Mouse (Mus musculus) neutrophil, adult 5-6 weeks (primary cell): Measurements from ENCODE around the gene Mks1. TPM values are rescaled to one million over a fixed set of nuclear protein-coding genes. Genes with fewer than 3 reads are reported as not detected.
"Not testable (repeated sequence)": the region's sequence is repeated elsewhere in the genome, so short reads cannot be mapped to it uniquely, and the experiment has no call there.

Experiments
- ATAC-seq: fragments of 151-379, 151-347 bp; 2 replicates; pipeline ENCODE4 v1.8.0; 2017; ENCODE audit warnings: mild to moderate bottlenecking, moderate TSS enrichment; ENCODE audit not compliant: insufficient number of reproducible peaks, poor library complexity, low FRiP score, severe bottlenecking; ENCODE audit errors: extremely low read depth
- total RNA-seq: library from RNA; stranded (forward); fragments of 200-1000 nt; gene quantifications from 2 replicates; pipeline ENCODE4 v1.2.3, GENCODE M21; 2017

The Mks1 gene
- total RNA-seq, 1 experiment from 2014 or later = 7.4 TPM

DNA sequence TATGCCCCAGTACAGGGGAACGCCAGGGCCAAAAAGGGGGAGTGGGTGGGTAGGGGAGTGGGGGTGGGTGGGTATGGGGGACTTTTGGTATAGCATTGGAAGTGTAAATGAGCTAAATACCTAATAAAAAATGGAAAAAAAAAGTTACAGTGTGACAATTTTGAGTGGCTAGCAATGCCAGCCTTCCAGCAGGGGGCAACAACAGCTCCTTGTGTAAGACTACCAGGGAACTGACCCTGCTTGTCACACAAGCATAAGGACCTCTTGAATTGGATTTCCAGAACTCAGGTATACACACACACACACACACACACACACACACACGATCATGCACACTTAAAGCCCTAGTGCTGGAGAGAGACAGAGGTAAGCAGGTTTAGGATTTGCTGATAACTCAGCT is 13.9 kb downstream of the Mks1 start:
- ATAC-seq = not testable (repeated sequence)

DNA sequence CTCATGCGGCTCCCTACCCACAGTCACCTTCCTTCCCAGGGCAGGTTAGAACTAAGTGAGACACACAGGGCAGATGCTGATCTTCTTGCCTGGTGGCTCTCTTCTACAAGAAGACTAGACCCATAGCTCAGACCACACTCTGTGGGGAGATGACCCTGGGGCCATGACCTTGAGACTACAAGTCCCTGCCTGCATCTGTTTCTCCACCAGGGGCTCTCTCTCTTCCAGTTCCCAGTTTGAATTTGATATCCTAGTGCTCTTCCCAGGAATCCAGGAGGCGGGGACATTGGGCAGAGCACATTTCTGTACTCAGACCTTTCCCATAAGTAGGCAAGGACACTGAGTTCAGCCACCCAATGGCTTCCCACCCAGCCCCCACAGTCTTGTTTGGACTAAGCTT is 17.1 kb downstream of the Mks1 start:
- no peak for ATAC-seq

DNA sequence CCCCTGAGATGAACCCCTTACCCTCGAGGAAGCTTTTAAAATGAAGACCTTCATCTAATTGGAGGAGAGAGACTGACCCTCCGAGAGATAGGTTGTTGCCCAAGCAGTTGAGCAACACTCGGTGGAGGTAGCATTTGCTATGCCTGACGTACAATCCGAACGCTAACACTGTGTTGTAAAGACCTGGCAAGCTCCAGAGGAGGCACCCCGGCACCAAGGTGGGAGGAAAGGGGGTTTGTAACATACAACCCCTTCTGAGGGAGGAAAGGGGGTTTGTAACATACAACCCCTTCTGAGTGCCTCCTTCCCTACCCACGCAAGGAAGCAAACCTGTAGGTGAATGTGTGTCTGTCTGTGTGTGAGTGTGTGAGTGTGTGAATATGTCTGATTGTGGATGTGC is 18.8 kb downstream of the Mks1 start:
- no peak for ATAC-seq

DNA sequence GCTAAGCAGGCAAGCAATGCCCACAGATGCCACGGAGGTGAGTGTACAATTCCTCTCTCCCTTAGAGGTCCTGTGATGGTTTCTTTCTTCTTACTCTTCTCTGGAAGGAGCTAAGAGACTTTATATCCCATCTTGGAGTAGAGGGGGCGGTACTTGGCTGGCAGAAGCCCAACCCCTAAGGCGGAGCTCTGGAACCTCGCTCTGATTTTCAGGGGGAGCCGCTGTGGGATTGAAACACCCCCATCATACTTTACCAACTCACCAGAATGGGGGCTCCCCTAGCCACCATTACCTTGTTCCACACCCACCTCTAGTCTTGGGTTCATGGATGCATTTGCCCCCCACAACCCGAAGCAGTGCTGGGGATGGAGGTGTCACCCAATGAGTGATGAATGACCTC is 22.4 kb downstream of the Mks1 start, which contains the start of gene Epx:
Gene Epx, minus strand, starts transcription at position 101 of the 400 bp plus-strand sequence.
- no peak for ATAC-seq

DNA sequence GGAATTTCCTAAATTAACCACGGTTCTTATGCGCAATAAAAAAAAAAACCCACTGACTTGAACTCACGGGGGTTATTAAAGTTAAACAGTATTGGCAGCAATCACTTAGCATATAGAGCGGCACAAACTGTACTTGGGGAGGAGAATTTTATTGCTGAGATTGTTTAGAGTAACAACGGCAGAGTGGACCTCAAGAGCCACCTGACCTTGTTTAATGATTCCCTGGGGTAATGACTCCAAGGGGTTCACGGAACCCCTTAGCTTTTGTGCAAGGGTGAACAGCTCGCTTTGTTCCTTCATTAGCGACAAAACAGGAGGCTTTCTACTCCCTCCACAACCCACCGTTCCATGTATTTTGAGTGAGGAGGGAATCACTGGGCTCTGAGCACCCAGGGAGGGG is 26.8 kb downstream of the Mks1 start:
- ATAC-seq = no peak

DNA sequence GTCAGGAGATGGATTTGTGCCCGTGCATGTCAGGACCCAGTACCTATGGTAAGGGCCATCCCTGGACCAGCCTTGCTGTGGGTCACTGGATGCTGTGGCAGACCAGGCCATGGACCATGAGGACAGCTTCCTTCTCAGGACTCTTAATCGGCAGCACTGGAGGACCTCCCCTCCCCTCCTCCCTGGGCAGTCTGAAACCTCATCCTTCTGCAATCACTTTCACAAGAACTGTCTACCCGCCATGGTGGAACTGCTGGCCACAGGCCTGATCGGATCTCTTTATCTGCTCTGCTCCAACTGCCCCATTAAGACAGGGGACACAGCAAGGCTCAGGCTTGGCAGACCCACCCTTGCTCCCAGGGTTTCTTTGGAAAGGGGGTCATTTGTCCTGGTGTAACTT is 28.7 kb downstream of the Mks1 start:
- ATAC-seq = no peak

DNA sequence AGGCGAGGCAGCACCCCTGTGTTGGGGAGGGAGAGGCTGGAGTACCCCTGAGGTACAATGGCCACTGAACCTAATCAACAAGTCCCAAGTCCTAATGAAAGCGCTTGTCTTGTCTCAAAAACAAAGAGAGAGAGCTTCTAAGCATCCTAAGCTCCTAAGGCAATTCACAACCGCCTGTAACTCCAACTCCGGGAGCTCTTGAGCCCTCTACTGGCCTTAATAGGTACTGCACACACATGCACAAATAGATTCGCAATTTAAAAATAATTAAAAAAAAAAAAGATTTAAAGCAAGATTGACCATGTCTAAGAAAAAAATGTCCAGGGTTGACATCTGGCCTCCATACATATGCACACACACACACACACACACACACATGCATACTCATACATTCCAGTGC is 30.5 kb downstream of the Mks1 start:
- no peak for ATAC-seq

DNA sequence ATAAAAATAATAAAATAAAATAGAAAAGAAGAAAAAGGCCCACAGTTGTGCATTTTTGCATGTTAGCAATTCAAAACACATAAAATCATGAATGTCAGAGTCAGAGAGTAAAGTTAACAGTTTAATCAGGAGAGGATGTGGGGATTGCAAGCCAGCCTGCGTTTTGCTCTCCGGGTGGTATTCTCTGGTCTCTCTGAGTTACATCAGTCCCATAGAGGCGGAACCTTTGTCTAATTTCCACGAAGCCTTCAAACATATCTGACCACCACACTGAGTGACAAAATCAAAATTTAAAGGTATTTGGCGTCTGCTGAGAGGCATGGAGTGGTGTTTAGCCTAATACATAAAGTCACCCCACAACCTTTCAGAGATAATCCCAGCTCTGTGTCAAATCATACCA is 31.8 kb downstream of the Mks1 start:
- ATAC-seq = no peak

DNA sequence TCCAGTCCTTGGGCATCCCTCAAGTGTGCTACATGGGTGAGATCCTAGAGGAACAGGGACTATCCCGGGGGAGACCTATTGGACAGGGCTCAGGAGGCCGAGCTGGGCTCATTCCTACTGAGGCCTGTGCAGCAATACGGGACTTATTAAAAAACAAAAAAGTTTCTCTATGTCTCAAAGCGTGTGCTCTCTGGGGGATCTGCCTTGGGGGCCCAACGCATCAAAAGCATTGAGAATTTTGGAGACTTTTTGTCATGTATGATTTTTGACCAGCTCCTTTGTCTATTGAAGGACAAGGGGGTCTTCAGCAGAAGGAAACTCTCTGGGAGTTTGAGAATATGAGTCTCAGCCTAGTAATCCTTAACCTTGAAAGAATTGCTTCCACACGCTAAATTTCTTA is 39.2 kb downstream of the Mks1 start, which contains the start of gene Olfr462:
Gene Olfr462, minus strand, starts transcription at position 101 of the 400 bp plus-strand sequence.
- no peak for ATAC-seq

DNA sequence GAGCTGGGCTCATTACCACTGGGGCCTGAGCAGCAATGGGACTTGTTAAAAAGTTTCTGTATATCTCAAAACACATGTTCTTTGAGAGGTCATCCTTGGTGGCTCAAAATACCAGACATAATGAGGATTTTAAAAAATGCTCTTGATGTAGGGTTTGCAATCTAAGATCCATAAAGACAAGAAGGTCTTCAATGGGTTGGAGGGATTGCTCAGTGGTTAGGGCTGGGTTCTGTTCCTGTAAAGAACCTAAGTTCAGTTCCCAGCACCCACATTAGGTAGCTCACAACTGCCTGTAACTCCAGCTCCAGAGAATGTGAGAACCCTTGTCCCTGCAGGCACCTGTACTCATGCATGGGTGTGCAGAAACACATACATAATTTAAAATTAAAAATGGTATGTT is 44.3 kb downstream of the Mks1 start, which contains the start of gene Olfr463:
Gene Olfr463, minus strand, starts transcription at position 101 of the 400 bp plus-strand sequence.
- no peak for ATAC-seq

DNA sequence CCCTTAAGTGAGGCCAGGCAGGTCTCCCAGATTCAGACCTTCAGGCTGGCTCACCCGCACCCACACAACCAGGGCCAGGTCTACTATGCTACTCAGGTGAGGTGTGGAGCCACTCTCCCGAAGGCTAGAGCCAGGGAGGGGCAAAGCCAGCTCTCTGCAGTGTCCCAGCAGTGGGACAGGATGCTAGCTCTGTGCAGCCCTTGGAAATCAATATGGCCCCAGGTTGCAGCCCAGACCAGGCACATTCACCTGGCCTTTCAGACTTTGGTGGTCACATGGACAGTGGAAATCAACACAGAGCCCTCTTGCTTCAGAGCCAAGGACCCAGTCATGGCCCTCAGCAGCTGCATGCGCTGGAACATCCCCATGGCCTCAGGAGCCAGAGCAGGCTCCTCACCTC is 51.3 kb downstream of the Mks1 start:
- ATAC-seq = no peak

Other genes starting within 250 kb of the Mks1 start
- gene Hsf5, start 236.1 kb upstream of the Mks1 start, total RNA-seq = not detected in 2 replicates
- 1.5 and 1.6 TPM in 2 replicates for gene Rnf43, start 190.5 kb upstream of the Mks1 start, total RNA-seq
- gene Supt4a, start 115.7 kb upstream of the Mks1 start, total RNA-seq = 181 and 183 TPM in 2 replicates
- 21.4 and 22.2 TPM in 2 replicates for gene Tspoap1, start 92.7 kb upstream of the Mks1 start, total RNA-seq
- 0.98 TPM in 1 of 2 replicates, not detected in the other for gene Mpo, start 59.6 kb upstream of the Mks1 start, total RNA-seq
- gene Lpo, start 24.9 kb upstream of the Mks1 start, total RNA-seq = not detected in 2 replicates
- gene Epx, start 22.3 kb downstream of the Mks1 start, total RNA-seq = not detected in 2 replicates
- not detected in 2 replicates for gene Olfr462, start 39.1 kb downstream of the Mks1 start, total RNA-seq
- not detected in 2 replicates for gene Olfr463, start 44.2 kb downstream of the Mks1 start, total RNA-seq
- not detected in 2 replicates for gene Olfr464, start 67.8 kb downstream of the Mks1 start, total RNA-seq
- gene Dynll2, start 134.3 kb downstream of the Mks1 start, total RNA-seq = 5.7 and 6.1 TPM in 2 replicates
- gene Srsf1, start 194.2 kb downstream of the Mks1 start, total RNA-seq = 353 and 395 TPM in 2 replicates
- 45.5 and 47.7 TPM in 2 replicates for gene Vezf1, start 215.1 kb downstream of the Mks1 start, total RNA-seq
- 6.3 and 7.1 TPM in 2 replicates for gene Cuedc1, start 244.8 kb downstream of the Mks1 start, total RNA-seq